Mouse (Mus musculus): Measurements from ENCODE around the gene Fam222a. TPM values are rescaled to one million over a fixed set of nuclear protein-coding genes. Genes with fewer than 3 reads are reported as not detected.
A peak's percentile ranks its signal among the peaks of the same experiment; 100 is the strongest.

Gene Fam222a
- polyA plus RNA-seq, 1 experiment from 2014 or later: 0.79 TPM

DNA sequence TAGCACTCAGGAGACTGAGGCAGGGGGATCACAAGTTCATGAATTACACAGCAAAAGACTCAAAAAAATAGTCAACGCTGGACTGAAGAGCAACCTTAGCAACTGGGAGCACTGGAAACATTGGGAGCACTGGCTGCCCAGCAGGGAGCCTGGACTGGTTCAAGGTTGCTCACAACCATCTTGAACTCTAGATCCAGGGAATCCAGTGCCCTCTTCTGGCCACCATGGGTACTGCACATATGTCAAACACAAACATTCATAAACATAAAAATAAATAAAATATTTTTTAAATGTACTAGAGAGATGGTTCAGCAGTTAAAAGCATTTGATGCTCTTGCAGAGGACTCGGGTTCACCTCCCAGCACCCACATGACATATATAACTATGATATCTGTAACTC, 63.5 kb downstream of the Fam222a start:
- Histone ChIP-seq H3K9me3 (ENCODE audit: control insufficient read depth, low read length) (no peaks in the 10 kb centered on the region), H3K4me2 (replicated peaks; ENCODE audit: low read depth) (no peak overlapping the region), H3K9ac (ENCODE audit: low read length) (no peak overlapping the region), H3K4me1 (replicated peaks; ENCODE audit: control insufficient read depth, insufficient read depth) (no peaks in the 10 kb centered on the region), H3K27me3 (ENCODE audit: control insufficient read depth, insufficient read depth, low read length) (no peaks in the 10 kb centered on the region), H3K4me3 (ENCODE audit: low read depth, low read length) (no peak overlapping the region), H3K36me3 (ENCODE audit: control insufficient read depth, insufficient read depth, low read length) (no peaks in the 10 kb centered on the region), H3K27ac (replicated peaks) (no peak overlapping the region)
- ATAC-seq (ENCODE audit: low FRiP score, low TSS enrichment) (no peak), DNase-seq (ENCODE audit: low spot score) (no peak)
- 51% methylated on average over 2 of the region's 2 CpGs for WGBS
- no peak for TF ChIP-seq EP300 (optimal IDR thresholded peaks at IDR 0.05)
- TF ChIP-seq CTCF (IDR thresholded peaks at IDR 0.05; ENCODE audit: low read depth): peak; percentile 69

DNA sequence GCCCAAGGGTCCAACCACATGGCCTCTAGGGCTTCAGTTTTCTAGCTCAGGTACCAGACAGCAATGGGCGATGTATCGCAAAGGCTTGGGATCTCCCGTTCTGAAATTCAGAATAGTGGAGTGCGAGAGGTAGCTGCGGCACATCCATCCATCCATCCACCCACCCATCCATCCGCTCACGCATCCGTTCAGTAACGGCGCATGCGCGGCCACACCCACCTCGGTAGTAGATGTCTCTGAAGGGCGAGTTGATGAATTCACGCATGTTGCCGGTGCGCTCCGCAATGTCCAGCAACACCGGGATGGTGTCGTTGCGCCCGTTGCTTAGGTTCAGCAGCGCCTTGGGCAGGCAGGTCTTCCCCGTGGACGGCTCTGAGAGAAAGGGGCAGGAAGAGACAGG, 68.3 kb downstream of the Fam222a start:
- 74% methylated on average over 25 of the region's 25 CpGs for WGBS
- Histone ChIP-seq H3K27me3 (ENCODE audit: control insufficient read depth, insufficient read depth, low read length) (no peaks in the 10 kb centered on the region; the same call in 1 of the 2 replicates), H3K4me1 (replicated peaks; ENCODE audit: control insufficient read depth, insufficient read depth) (no peaks in the 10 kb centered on the region; the same call in 1 of the 2 replicates), H3K27ac (replicated peaks) (no peak overlapping the region), H3K9me3 (ENCODE audit: control insufficient read depth, low read length) (no peaks in the 10 kb centered on the region), H3K4me2 (replicated peaks; ENCODE audit: low read depth) (no peak overlapping the region), H3K9ac (ENCODE audit: low read length) (no peak overlapping the region), H3K4me3 (ENCODE audit: low read depth, low read length) (no peak overlapping the region), H3K36me3 (ENCODE audit: control insufficient read depth, insufficient read depth, low read length) (no peaks in the 10 kb centered on the region)
- TF ChIP-seq CTCF (IDR thresholded peaks at IDR 0.05; ENCODE audit: low read depth): no peak
- TF ChIP-seq EP300 (optimal IDR thresholded peaks at IDR 0.05): no peak
- DNase-seq (ENCODE audit: low spot score): no peak
- ATAC-seq (ENCODE audit: low FRiP score, low TSS enrichment): no peak

DNA sequence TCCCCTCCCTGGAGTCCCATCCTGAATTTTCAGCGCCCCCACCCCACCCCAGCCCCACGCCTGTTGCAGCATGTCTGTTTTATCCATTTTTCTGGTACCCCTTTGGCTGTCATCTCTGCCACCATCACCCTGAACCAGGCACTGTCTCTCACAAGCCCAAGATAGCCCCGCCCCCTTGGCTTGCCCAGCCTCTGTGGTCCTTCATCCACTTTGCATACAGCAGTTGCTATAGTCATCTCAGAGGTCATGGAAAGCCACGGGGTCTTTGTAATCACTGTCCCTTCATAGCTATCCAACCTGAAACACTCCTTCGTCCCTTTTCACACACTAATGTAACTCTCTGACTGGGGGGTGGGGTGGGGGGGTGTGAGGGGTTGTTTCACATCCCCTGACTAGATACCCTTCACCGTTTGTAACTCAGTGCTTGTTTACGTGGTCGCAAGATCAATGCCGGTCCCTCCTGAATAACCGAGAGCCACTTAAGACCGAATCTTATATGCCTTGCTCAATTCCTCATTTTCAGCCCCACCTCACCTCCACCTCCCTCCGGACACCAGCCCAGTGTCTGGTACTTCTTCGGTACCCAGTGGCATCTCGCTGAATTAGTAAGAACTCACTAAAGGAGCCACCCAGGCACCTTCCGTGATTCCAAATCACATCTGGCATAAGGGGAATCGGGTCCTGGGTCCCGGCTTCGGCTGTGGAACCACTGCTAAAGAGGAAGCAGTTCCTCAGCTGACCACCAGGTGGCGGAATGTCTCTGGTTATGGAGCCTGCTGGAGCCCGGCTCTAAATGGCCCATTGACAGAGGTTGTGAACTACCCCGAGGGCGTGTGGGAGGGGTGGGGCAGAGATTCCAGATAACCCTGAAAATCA, 71.2 kb downstream of the Fam222a start:
- 15% methylated on average over 22 of the region's 22 CpGs for WGBS
- no peaks in the 10 kb centered on the region for H3K9me3 ChIP-seq (ENCODE audit: control insufficient read depth, low read length)
- H3K36me3 ChIP-seq (ENCODE audit: control insufficient read depth, insufficient read depth, low read length): no peaks in the 10 kb centered on the region
- peak; percentile 86 for DNase-seq (ENCODE audit: low spot score)
- no peak overlapping the region for H3K27ac ChIP-seq (replicated peaks)
- H3K4me3 ChIP-seq (ENCODE audit: low read depth, low read length): no peak overlapping the region
- peak; percentile 84 for ATAC-seq (ENCODE audit: low FRiP score, low TSS enrichment)
- TF ChIP-seq CTCF (IDR thresholded peaks at IDR 0.05; ENCODE audit: low read depth) (peak; percentile 98), EP300 (optimal IDR thresholded peaks at IDR 0.05) (no peak)
- H3K27me3 ChIP-seq (ENCODE audit: control insufficient read depth, insufficient read depth, low read length): no peaks in the 10 kb centered on the region; the same call in 1 of the 2 replicates
- H3K4me2 ChIP-seq (replicated peaks; ENCODE audit: low read depth): peak overlapping the region; percentile 45
- H3K9ac ChIP-seq (ENCODE audit: low read length): no peak overlapping the region
- H3K4me1 ChIP-seq (replicated peaks; ENCODE audit: control insufficient read depth, insufficient read depth): no peaks in the 10 kb centered on the region; the same call in 1 of the 2 replicates

DNA sequence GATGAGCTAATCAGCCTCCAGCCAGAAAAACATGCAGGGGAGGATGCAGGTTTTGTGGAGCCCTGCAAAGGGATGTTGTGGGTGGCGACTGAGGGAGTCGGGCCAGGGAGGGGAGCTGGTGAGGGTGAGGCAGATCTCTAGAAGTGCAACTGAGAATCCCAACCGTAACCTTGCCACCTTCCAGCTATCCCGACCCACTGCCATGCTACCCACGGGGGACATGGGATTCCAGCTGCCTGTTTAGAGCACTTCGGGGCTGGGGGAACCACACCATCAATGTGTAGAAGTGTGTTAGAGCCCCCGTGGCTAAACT, 71.8 kb downstream of the Fam222a start:
- no peak for DNase-seq (ENCODE audit: low spot score)
- ATAC-seq (ENCODE audit: low FRiP score, low TSS enrichment): no peak
- no peaks in the 10 kb centered on the region; the same call in 1 of the 2 replicates for H3K27me3 ChIP-seq (ENCODE audit: control insufficient read depth, insufficient read depth, low read length)
- TF ChIP-seq CTCF (IDR thresholded peaks at IDR 0.05; ENCODE audit: low read depth): no peak
- TF ChIP-seq EP300 (optimal IDR thresholded peaks at IDR 0.05): peak; percentile 5
- WGBS: 27% methylated on average over 7 of the region's 7 CpGs
- no peak overlapping the region for H3K4me3 ChIP-seq (ENCODE audit: low read depth, low read length)
- no peak overlapping the region for H3K9ac ChIP-seq (ENCODE audit: low read length)
- H3K27ac ChIP-seq (replicated peaks): no peak overlapping the region
- H3K36me3 ChIP-seq (ENCODE audit: control insufficient read depth, insufficient read depth, low read length): no peaks in the 10 kb centered on the region
- peak overlapping the region; percentile 14; the same call in 1 of the 2 replicates for H3K4me2 ChIP-seq (replicated peaks; ENCODE audit: low read depth)
- H3K9me3 ChIP-seq (ENCODE audit: control insufficient read depth, low read length): no peaks in the 10 kb centered on the region
- no peaks in the 10 kb centered on the region; the same call in 1 of the 2 replicates for H3K4me1 ChIP-seq (replicated peaks; ENCODE audit: control insufficient read depth, insufficient read depth)

DNA sequence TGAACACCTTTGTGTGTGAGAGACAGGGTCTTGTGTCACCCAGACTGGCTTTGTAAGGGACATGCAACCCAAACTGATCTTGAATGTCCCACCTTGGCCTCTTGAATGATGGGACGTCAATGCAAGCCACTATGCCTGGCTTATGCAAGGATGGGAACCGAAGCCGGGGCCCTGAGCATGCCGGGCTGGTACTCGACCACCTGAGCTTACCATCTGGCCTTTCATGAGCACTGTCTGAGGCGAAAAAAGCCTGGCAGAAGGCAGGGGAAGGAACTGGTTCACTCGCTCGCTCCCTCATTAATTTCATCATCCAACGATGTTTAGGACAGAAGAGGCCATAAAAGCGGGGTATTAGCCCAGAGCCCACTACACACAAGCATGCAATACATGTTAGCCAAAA, 73.0 kb downstream of the Fam222a start:
- no peaks in the 10 kb centered on the region for H3K36me3 ChIP-seq (ENCODE audit: control insufficient read depth, insufficient read depth, low read length)
- H3K27ac ChIP-seq (replicated peaks): no peak overlapping the region
- no peak overlapping the region for H3K4me3 ChIP-seq (ENCODE audit: low read depth, low read length)
- H3K4me1 ChIP-seq (replicated peaks; ENCODE audit: control insufficient read depth, insufficient read depth): no peaks in the 10 kb centered on the region; the same call in 1 of the 2 replicates
- H3K27me3 ChIP-seq (ENCODE audit: control insufficient read depth, insufficient read depth, low read length): no peaks in the 10 kb centered on the region; the same call in 1 of the 2 replicates
- no peaks in the 10 kb centered on the region for H3K9me3 ChIP-seq (ENCODE audit: control insufficient read depth, low read length)
- no peak overlapping the region for H3K9ac ChIP-seq (ENCODE audit: low read length)
- no peak for TF ChIP-seq EP300 (optimal IDR thresholded peaks at IDR 0.05)
- no peak for TF ChIP-seq CTCF (IDR thresholded peaks at IDR 0.05; ENCODE audit: low read depth)
- WGBS: 83% methylated on average over 10 of the region's 10 CpGs
- no peak overlapping the region for H3K4me2 ChIP-seq (replicated peaks; ENCODE audit: low read depth)
- ATAC-seq (ENCODE audit: low FRiP score, low TSS enrichment) (no peak), DNase-seq (ENCODE audit: low spot score) (no peak)

DNA sequence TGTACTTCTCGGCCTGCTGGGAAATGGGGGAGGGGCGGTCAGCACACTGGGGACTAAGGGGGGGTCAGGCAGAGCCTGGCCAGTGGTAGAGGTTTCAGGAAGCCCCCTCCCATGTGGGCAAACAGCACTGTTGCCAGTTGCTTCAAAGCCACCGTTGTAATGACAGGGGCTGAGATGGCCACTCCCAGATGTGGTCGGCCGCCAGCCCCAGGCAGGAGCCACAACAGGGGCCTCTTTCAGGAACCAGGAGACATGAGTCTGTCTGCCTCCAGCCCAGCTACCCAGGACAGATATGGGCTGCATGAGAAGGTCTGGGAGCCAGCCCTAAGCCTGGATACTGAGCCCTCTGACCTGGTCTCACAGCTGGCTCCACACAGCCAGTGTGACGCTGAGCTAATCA, 77.1 kb downstream of the Fam222a start:
- Histone ChIP-seq H3K27ac (replicated peaks) (no peak overlapping the region), H3K4me2 (replicated peaks; ENCODE audit: low read depth) (no peak overlapping the region), H3K27me3 (ENCODE audit: control insufficient read depth, insufficient read depth, low read length) (no peaks in the 10 kb centered on the region), H3K9ac (ENCODE audit: low read length) (no peak overlapping the region), H3K4me1 (replicated peaks; ENCODE audit: control insufficient read depth, insufficient read depth) (peaks cover 9% of the 10 kb centered on the region), H3K36me3 (ENCODE audit: control insufficient read depth, insufficient read depth, low read length) (no peaks in the 10 kb centered on the region), H3K9me3 (ENCODE audit: control insufficient read depth, low read length) (no peaks in the 10 kb centered on the region), H3K4me3 (ENCODE audit: low read depth, low read length) (no peak overlapping the region)
- TF ChIP-seq CTCF (IDR thresholded peaks at IDR 0.05; ENCODE audit: low read depth) (no peak), EP300 (optimal IDR thresholded peaks at IDR 0.05) (no peak)
- DNase-seq (ENCODE audit: low spot score) (no peak), ATAC-seq (ENCODE audit: low FRiP score, low TSS enrichment) (no peak)
- WGBS: 37% methylated on average over 6 of the region's 6 CpGs
